ENCODE assay signal across 16 mouse cellular contexts in the genomic region with DNA sequence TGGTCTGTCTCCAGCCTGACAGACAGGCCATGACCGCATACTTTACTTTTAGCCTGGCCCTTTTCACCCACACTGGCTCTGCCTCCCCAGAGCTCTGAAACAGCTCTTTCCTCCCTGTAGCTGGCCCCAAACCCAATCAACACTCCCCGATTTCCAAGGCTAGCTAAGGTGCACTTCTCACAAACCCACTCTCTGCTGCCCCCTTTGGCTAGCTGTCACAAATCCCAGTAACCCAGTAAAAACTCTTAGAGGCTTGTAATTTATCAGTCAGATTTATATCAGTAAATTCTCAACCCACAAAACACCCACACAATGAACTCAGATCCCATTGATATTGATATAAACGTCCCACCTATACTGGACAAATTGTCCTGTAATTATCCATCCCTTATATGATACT. TPM values are rescaled to one million over a fixed set of nuclear protein-coding genes. Genes with fewer than 3 reads are reported as not detected.
A peak's percentile ranks its signal among the peaks of the same experiment; 100 is the strongest.
DNase-seq lines count a peak whose midpoint lies in the region.
"Had no signal": no experiment of that assay in that cellular context is flagged by ENCODE, and none has a peak within 500 bp of the region (broad histone marks: within the 10 kb centered on the region; RNA-seq: fewer than 3 reads in every experiment).

No protein-coding gene starts in this region.

- DNase-seq in heart, adult 11 months = peak; percentile 22
- DNase-seq in heart, postnatal 4 days = no peak
- peak; percentile 7 for DNase-seq in thymus, postnatal 0 days (ENCODE audit: low spot score)
- DNase-seq in thymus, adult 18-20 months = no peak
- peak; percentile 42 for DNase-seq in ES-CJ7 (ENCODE audit: low read depth, low spot score)
- peak; percentile 8 for DNase-seq in naive thymus-derived CD4-positive, alpha-beta T cell, adult 2 months (ENCODE audit: low read depth)
- DNase-seq in cerebellum, adult 11 months = no peak
- DNase-seq: adrenal gland, postnatal 25 days; cerebellum, adult 18-20 months; heart, postnatal 36 days; kidney, adult 18-20 months; kidney, postnatal 10 days; lung, adult 18-20 months; right cerebral cortex, postnatal 4 days had no signal

RNA-seq across cellular contexts. Expression of a gene that starts 25.1 kb away (rescaled TPM):
- total RNA-seq in heart, postnatal 4 days (2021) = under 1 TPM; 0.21 to 0.50 TPM
- polyA plus RNA-seq in thymus, postnatal 0 days (2015; fragmentation: Nextera tagmentation; extraction: Ambion mirVana) = 0.18 and 0.22 TPM in 2 replicates
- total RNA-seq: adrenal gland, postnatal 25 days had no signal
- polyA plus RNA-seq: macrophage; stomach, postnatal 0 days had no signal

Comparison
In these comparisons a context has a peak if more than half of its experiments do, and no peak if none do; other contexts are left out.
1. DNase-seq: peak in heart, adult 11 months (single experiment), thymus, postnatal 0 days (single experiment), ES-CJ7 (single experiment) and naive thymus-derived CD4-positive, alpha-beta T cell, adult 2 months (single experiment); none in heart, postnatal 4 days (single experiment), thymus, adult 18-20 months (0 of 2) and cerebellum, adult 11 months (single experiment).